Mouse (Mus musculus) heart, adult 18-20 months (tissue): ENCODE measurements at regions not wholly inside any gene's neighbourhood (a gene's known extent, or its start where the extent isn't known, plus 50 kb on each side); places are given as distances from the start of the nearest gene placed in this dataset.

ENCODE experiments used
- DNase-seq, 2 experiments: peaks; one replicate each; pipeline ENCODE4 v3.0.0; 2021 to 2022; ENCODE audit warnings: mixed read lengths in 1 of 2

GRCm38 (mm10) chr12:94155110-94155858 lies 1536.7 kb upstream of the Flrt2 start:
- peak; percentile 9 to 15 for DNase-seq

- no peak for DNase-seq
These were observed 1509.7 kb upstream of the Flrt2 start for GRCm38 (mm10) chr12:94182358-94182757.

GRCm38 (mm10) chr12:94190620-94191081 lies 1501.4 kb upstream of the Flrt2 start:
- DNase-seq = peak; percentile 46 to 71

- peak; percentile 29 to 62 for DNase-seq
These were observed 1474.1 kb upstream of the Flrt2 start for GRCm38 (mm10) chr12:94217906-94218305.

- no peak for DNase-seq
These were observed 1462.1 kb upstream of the Flrt2 start for GRCm38 (mm10) chr12:94229894-94230293.

GRCm38 (mm10) chr12:94245366-94245765 lies 1446.7 kb upstream of the Flrt2 start:
- no peak for DNase-seq

GRCm38 (mm10) chr12:94247362-94247761 lies 1444.7 kb upstream of the Flrt2 start:
- no peak for DNase-seq

GRCm38 (mm10) chr12:94252957-94253633 lies 1438.9 kb upstream of the Flrt2 start:
- DNase-seq = peak in 1 of 2 experiments; percentile 0

- DNase-seq = peak; percentile 54 to 78
These were observed 1411.1 kb upstream of the Flrt2 start for GRCm38 (mm10) chr12:94280946-94281345.

GRCm38 (mm10) chr12:94282931-94283330 lies 1409.1 kb upstream of the Flrt2 start:
- peak; percentile 7 to 13 for DNase-seq

- peak; percentile 15 to 22 for DNase-seq
These were observed 1408.5 kb upstream of the Flrt2 start for GRCm38 (mm10) chr12:94283572-94283971.

GRCm38 (mm10) chr12:94297864-94298263 lies 1394.2 kb upstream of the Flrt2 start:
- DNase-seq = no peak

- no peak for DNase-seq
These were observed 1359.7 kb upstream of the Flrt2 start for GRCm38 (mm10) chr12:94332351-94332750.

GRCm38 (mm10) chr12:94334671-94335070 lies 1357.4 kb upstream of the Flrt2 start:
- peak; percentile 7 to 31 for DNase-seq

- DNase-seq = no peak
These were observed 1342.3 kb upstream of the Flrt2 start for GRCm38 (mm10) chr12:94349623-94350156.

GRCm38 (mm10) chr12:94364269-94364668 lies 1327.8 kb upstream of the Flrt2 start:
- no peak for DNase-seq

GRCm38 (mm10) chr12:94399991-94400390 lies 1292.0 kb upstream of the Flrt2 start:
- DNase-seq = peak; percentile 8 to 26

GRCm38 (mm10) chr12:94420918-94421317 lies 1271.1 kb upstream of the Flrt2 start:
- DNase-seq = peak; percentile 60 to 76

- peak in 1 of 2 experiments; percentile 4 for DNase-seq
These were observed 1270.3 kb upstream of the Flrt2 start for GRCm38 (mm10) chr12:94421743-94422142.

- DNase-seq = peak; percentile 20 to 49
These were observed 1267.6 kb upstream of the Flrt2 start for GRCm38 (mm10) chr12:94424340-94424981.

- no peak for DNase-seq
These were observed 1242.5 kb upstream of the Flrt2 start for GRCm38 (mm10) chr12:94449517-94449916.

- no peak for DNase-seq
These were observed 1224.0 kb upstream of the Flrt2 start for GRCm38 (mm10) chr12:94468027-94468426.

- no peak for DNase-seq
These were observed 1223.4 kb upstream of the Flrt2 start for GRCm38 (mm10) chr12:94468609-94469008.
